Mouse (Mus musculus) kidney, postnatal 0 days (tissue): Measurements from ENCODE around the gene Gm20388. TPM values are rescaled to one million over a fixed set of nuclear protein-coding genes. Genes with fewer than 3 reads are reported as not detected.

Source experiments
- ATAC-seq: fragments of 200-750 bp; cut with Nextera tagmentation; replicated peaks from 2 replicates; pipeline ENCODE4 v1.8.0; 2017; ENCODE audit warnings: low read depth, moderate number of reproducible peaks, moderate TSS enrichment, moderate library complexity; ENCODE audit not compliant: low FRiP score
- DNase-seq: peaks from one replicate; pipeline ENCODE4 v3.0.0-alpha.2; 2016; ENCODE audit warnings: low spot score
- H3K27ac ChIP-seq: fragments of 300-500 bp; sonication (generic); 2 replicates; pipeline ENCODE4 v1.5.1; 2014; ENCODE audit warnings: mild to moderate bottlenecking
- H3K27me3 ChIP-seq: fragments of 300-500 bp; sonication (generic); 2 replicates; pipeline ENCODE4 v1.6.1; 2014; ENCODE audit warnings: low read length, mixed read lengths; ENCODE audit not compliant: insufficient read depth
- H3K36me3 ChIP-seq: fragments of 300-500 bp; sonication (generic); 2 replicates; pipeline ENCODE4 v1.6.1; 2014; ENCODE audit warnings: low read length, mixed read lengths; ENCODE audit not compliant: insufficient read depth
- H3K4me1 ChIP-seq: fragments of 300-500 bp; sonication (generic); replicated peaks from 2 replicates; pipeline ENCODE4 v1.6.1; 2014; ENCODE audit warnings: antibody characterized with exemption, low read length, mixed read lengths; ENCODE audit not compliant: insufficient read depth
- H3K4me2 ChIP-seq: fragments of 300-500 bp; sonication (generic); 2 replicates; pipeline ENCODE4 v1.6.1; 2014; ENCODE audit warnings: mild to moderate bottlenecking, low read length, moderate library complexity, mixed read lengths
- H3K4me3 ChIP-seq: fragments of 300-500 bp; sonication (generic); replicated peaks from 2 replicates; pipeline ENCODE4 v1.5.1; 2014; ENCODE audit warnings: low read depth, low read length
- H3K9ac ChIP-seq: fragments of 300-500 bp; sonication (generic); 2 replicates; pipeline ENCODE4 v1.6.1; 2014; ENCODE audit warnings: low read depth, low read length
- H3K9me3 ChIP-seq: fragments of 300-500 bp; sonication (generic); replicated peaks from 2 replicates; pipeline ENCODE4 v1.6.1; 2016; ENCODE audit warnings: low read length, inconsistent platforms, mixed read lengths
- CTCF ChIP-seq: IDR thresholded peaks from 2 replicates; pipeline ENCODE4 v1.5.1; 2016; ENCODE audit warnings: antibody characterized with exemption, low read depth, mild to moderate bottlenecking, moderate library complexity
- WGBS: fragments of 180-500 bp; shearing (Covaris S2); extraction: QIAGEN DNeasy Blood & Tissue Kit; methylation state at CpG from one replicate; pipeline ENCODE4 v1.1.7; 2014; 5-methylcytosine and 5-hydroxymethylcytosine counted together
- polyA plus RNA-seq: library from polyadenylated mRNA; unstranded; fragments of >200 nt; fragmentation: Nextera tagmentation; extraction: Ambion mirVana; gene quantifications from 2 replicates; pipeline ENCODE4 v1.2.1, GENCODE M21; 2015

Gm20388 gene
- polyA plus RNA-seq, 1 experiment from 2014 or later = not detected

GRCm38 (mm10) chr8:123786166-123786565 lies 3875.5 kb downstream of the Gm20388 start:
- H3K27ac ChIP-seq = no peak overlapping the region
- no peak for TF ChIP-seq CTCF
- no peak for DNase-seq
- H3K4me2 ChIP-seq = no peak overlapping the region
- H3K9me3 ChIP-seq = no peaks in the 10 kb centered on the region
- H3K9ac ChIP-seq = no peak overlapping the region
- H3K4me3 ChIP-seq = no peak overlapping the region
- H3K4me1 ChIP-seq = 0 out of 2 replicates have a peak, but pooled peaks cover 7% of the 10 kb centered on the region
- WGBS = 82% methylated on average over 6 of the region's 6 CpGs
- no peak for ATAC-seq
- no peaks in the 10 kb centered on the region for H3K36me3 ChIP-seq
- no peaks in the 10 kb centered on the region for H3K27me3 ChIP-seq

- Histone ChIP-seq H3K9ac (no peak overlapping the region), H3K4me3 (no peak overlapping the region), H3K27me3 (no peaks in the 10 kb centered on the region), H3K4me2 (no peak overlapping the region), H3K9me3 (no peaks in the 10 kb centered on the region), H3K27ac (no peak overlapping the region), H3K36me3 (no peaks in the 10 kb centered on the region), H3K4me1 (0 out of 2 replicates have a peak, but pooled peaks cover 4% of the 10 kb centered on the region)
- ATAC-seq = no peak
- no peak for DNase-seq
- 71% methylated on average over 6 of the region's 6 CpGs for WGBS
- no peak for TF ChIP-seq CTCF
Measured at GRCm38 (mm10) chr8:123786644-123787043, 3876.0 kb downstream of the Gm20388 start.

GRCm38 (mm10) chr8:123787254-123787897 lies 3876.7 kb downstream of the Gm20388 start:
- Histone ChIP-seq H3K27ac (no peak overlapping the region), H3K27me3 (no peaks in the 10 kb centered on the region), H3K4me2 (peak overlapping the region; percentile 23; the same call in 1 of the 2 replicates), H3K4me3 (no peak overlapping the region), H3K4me1 (0 out of 2 replicates have a peak, but pooled peaks cover 4% of the 10 kb centered on the region), H3K9me3 (no peaks in the 10 kb centered on the region), H3K9ac (no peak overlapping the region), H3K36me3 (no peaks in the 10 kb centered on the region)
- ATAC-seq (no peak), DNase-seq (peak; percentile 14)
- WGBS = 54% methylated on average over 21 of the region's 21 CpGs
- no peak for TF ChIP-seq CTCF

GRCm38 (mm10) chr8:123788416-123789170 lies 3878.0 kb downstream of the Gm20388 start:
- no peaks in the 10 kb centered on the region for H3K36me3 ChIP-seq
- DNase-seq (peak; percentile 33), ATAC-seq (no peak)
- WGBS = 22% methylated on average over 14 of the region's 14 CpGs
- H3K4me2 ChIP-seq = no peak overlapping the region
- 0 out of 2 replicates have a peak, but pooled peaks cover 4% of the 10 kb centered on the region for H3K4me1 ChIP-seq
- TF ChIP-seq CTCF = no peak
- no peak overlapping the region for H3K27ac ChIP-seq
- H3K27me3 ChIP-seq = no peaks in the 10 kb centered on the region
- no peak overlapping the region for H3K4me3 ChIP-seq
- no peaks in the 10 kb centered on the region for H3K9me3 ChIP-seq
- H3K9ac ChIP-seq = no peak overlapping the region

GRCm38 (mm10) chr8:123789461-123789860 lies 3878.8 kb downstream of the Gm20388 start:
- TF ChIP-seq CTCF = no peak
- H3K27me3 ChIP-seq = no peaks in the 10 kb centered on the region
- WGBS = 80% methylated on average over 9 of the region's 9 CpGs
- no peak overlapping the region for H3K4me3 ChIP-seq
- no peak for DNase-seq
- no peaks in the 10 kb centered on the region for H3K36me3 ChIP-seq
- no peak overlapping the region for H3K27ac ChIP-seq
- no peaks in the 10 kb centered on the region for H3K9me3 ChIP-seq
- H3K4me1 ChIP-seq = 0 out of 2 replicates have a peak, but pooled peaks cover 4% of the 10 kb centered on the region
- ATAC-seq = no peak
- no peak overlapping the region for H3K4me2 ChIP-seq
- H3K9ac ChIP-seq = no peak overlapping the region

GRCm38 (mm10) chr8:123789970-123790369 lies 3879.3 kb downstream of the Gm20388 start:
- no peak overlapping the region for H3K4me2 ChIP-seq
- no peak for ATAC-seq
- no peak overlapping the region for H3K9ac ChIP-seq
- H3K36me3 ChIP-seq = no peaks in the 10 kb centered on the region
- WGBS = 0% methylated on average over 4 of the region's 4 CpGs
- no peaks in the 10 kb centered on the region for H3K9me3 ChIP-seq
- H3K4me3 ChIP-seq = no peak overlapping the region
- no peaks in the 10 kb centered on the region for H3K27me3 ChIP-seq
- TF ChIP-seq CTCF = peak; percentile 97
- no peak overlapping the region for H3K27ac ChIP-seq
- DNase-seq = peak; percentile 89
- 0 out of 2 replicates have a peak, but pooled peaks cover 4% of the 10 kb centered on the region for H3K4me1 ChIP-seq
